Mouse (Mus musculus): ENCODE measurements around the gene Nav2. TPM values are rescaled to one million over a fixed set of nuclear protein-coding genes. Genes with fewer than 3 reads are reported as not detected.

Gene Nav2
- total and polyA plus RNA-seq, 3 experiments: under 0.01 TPM; not detected in 2

- H3K79me2 ChIP-seq (replicated peaks; ENCODE audit: control insufficient read depth, extremely low read depth, insufficient read depth, poor library complexity, severe bottlenecking): no peaks in the 10 kb centered on the region
- no peaks in the 10 kb centered on the region for H3K36me3 ChIP-seq (replicated peaks in 1 of 2; ENCODE audit: control insufficient read depth in 1 of 2, insufficient read depth in 1 of 2, low read length in 1 of 2)
- peaks cover 89% of the 10 kb centered on the region for H3K27me3 ChIP-seq (replicated peaks)
- dilution Hi-C loops (cut with MboI; ENCODE audit: extremely low pct_ligation_motif_present, extremely low pct_unique_long_range_greater_than_20kb, low sequenced_read_pairs): no loop called here
- no peak overlapping the region for H3K4me2 ChIP-seq (ENCODE audit: insufficient read depth, low read depth, poor library complexity, severe bottlenecking)
- H3K4me1 ChIP-seq (ENCODE audit: control insufficient read depth in 1 of 2, insufficient read depth in 2 of 2): no peaks in the 10 kb centered on the region
- no peak overlapping the region for H3K9ac ChIP-seq (ENCODE audit: insufficient read depth, low read depth)
- in situ Hi-C loops (cut with MboI; ENCODE audit: low pct_ligation_motif_present, low pct_unique_long_range_greater_than_20kb, low sequenced_read_pairs): no loop called here
- TF ChIP-seq BHLHE40 (IDR thresholded peaks at IDR 0.05; ENCODE audit: low read depth, low read length) (no peak), MEF2A (IDR thresholded peaks at IDR 0.05; ENCODE audit: borderline replicate concordance, low read depth, low read length) (no peak), CTCF (conservative IDR thresholded peaks at IDR 0.05 in 1 of 2, IDR thresholded peaks at IDR 0.05 in 1 of 2; ENCODE audit: low read depth in 2 of 2, low read length in 2 of 2) (no peak), PAX5 (IDR thresholded peaks at IDR 0.05; ENCODE audit: low read length) (no peak), IRF4 (IDR thresholded peaks at IDR 0.05; ENCODE audit: low read depth, low read length) (no peak), ZNF384 (IDR thresholded peaks at IDR 0.05; ENCODE audit: low read depth, low read length) (no peak), ZC3H11A (IDR thresholded peaks at IDR 0.05; ENCODE audit: low read depth, low read length) (no peak), USF1 (IDR thresholded peaks at IDR 0.05; ENCODE audit: low read depth, low read length) (no peak), SMC3 (IDR thresholded peaks at IDR 0.05; ENCODE audit: low read depth, low read length) (no peak), SIN3A (IDR thresholded peaks at IDR 0.05; ENCODE audit: low read length) (no peak), MXI1 (IDR thresholded peaks at IDR 0.05; ENCODE audit: low read depth, low read length) (no peak), TBP (conservative IDR thresholded peaks at IDR 0.05; ENCODE audit: low read depth, low read length) (no peak)
- no peak overlapping the region for H3K27ac ChIP-seq (ENCODE audit: insufficient read depth, low read depth)
- DNase-seq (ENCODE audit: extremely low read depth): no peak
- no peak overlapping the region for H3K4me3 ChIP-seq (replicated peaks in 1 of 3; ENCODE audit: low read depth in 2 of 3, low read length in 2 of 3, poor library complexity in 1 of 3)
- no peaks in the 10 kb centered on the region for H3K9me3 ChIP-seq (replicated peaks; ENCODE audit: low read length)
Observed at GRCm38 (mm10) chr7:48982573-48982972, 74.1 kb downstream of the Nav2 start.

DNA sequence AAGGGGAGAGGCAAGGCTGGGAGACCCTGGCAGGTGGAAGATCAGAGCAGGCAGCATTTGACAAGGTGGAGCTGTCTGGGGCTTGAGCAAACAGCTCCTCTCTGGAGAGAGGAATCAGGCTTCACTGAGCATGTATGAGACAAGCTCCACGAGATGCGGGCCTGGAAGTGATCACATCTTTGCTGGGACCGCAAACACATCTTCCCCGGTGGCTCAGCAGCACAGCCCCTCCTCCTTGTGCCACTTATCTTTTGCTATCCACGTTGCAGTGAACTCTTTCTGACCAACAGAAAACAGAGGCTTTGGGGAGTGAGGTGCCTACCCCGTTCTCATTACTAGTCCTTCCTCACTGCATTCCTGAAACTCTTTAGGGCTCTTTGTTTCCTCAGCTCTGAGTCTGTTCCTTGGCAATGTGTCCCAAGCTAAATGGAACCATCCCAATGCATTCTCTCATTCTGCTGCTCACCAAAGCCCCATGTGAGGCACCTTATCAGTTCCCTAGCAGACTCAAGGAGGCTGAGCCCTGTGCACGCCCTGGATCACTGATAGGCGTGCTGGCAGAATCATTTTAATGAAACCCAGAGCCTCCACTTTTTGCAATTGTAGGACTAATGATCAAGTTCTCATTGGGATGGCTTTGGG is 83.5 kb downstream of the Nav2 start:
- no peak overlapping the region for H3K9ac ChIP-seq (ENCODE audit: insufficient read depth, low read depth)
- dilution Hi-C loops (cut with MboI; ENCODE audit: extremely low pct_ligation_motif_present, extremely low pct_unique_long_range_greater_than_20kb, low sequenced_read_pairs) (no loop called here), in situ Hi-C loops (cut with MboI; ENCODE audit: low pct_ligation_motif_present, low pct_unique_long_range_greater_than_20kb, low sequenced_read_pairs) (no loop called here)
- no peaks in the 10 kb centered on the region for H3K79me2 ChIP-seq (replicated peaks; ENCODE audit: control insufficient read depth, extremely low read depth, insufficient read depth, poor library complexity, severe bottlenecking)
- H3K4me1 ChIP-seq (ENCODE audit: control insufficient read depth in 1 of 2, insufficient read depth in 2 of 2): no peaks in the 10 kb centered on the region
- no peak for TF ChIP-seq PAX5 (IDR thresholded peaks at IDR 0.05; ENCODE audit: low read length)
- no peak for TF ChIP-seq SIN3A (IDR thresholded peaks at IDR 0.05; ENCODE audit: low read length)
- no peak for TF ChIP-seq JUND (conservative IDR thresholded peaks at IDR 0.05; ENCODE audit: low read depth, low read length)
- no peak for TF ChIP-seq POLR2AphosphoS2 (IDR thresholded peaks at IDR 0.05; ENCODE audit: low read depth, low read length)
- TF ChIP-seq USF2 (conservative IDR thresholded peaks at IDR 0.05; ENCODE audit: low read depth, low read length): no peak
- no peak for TF ChIP-seq BHLHE40 (IDR thresholded peaks at IDR 0.05; ENCODE audit: low read depth, low read length)
- TF ChIP-seq SMC3 (IDR thresholded peaks at IDR 0.05; ENCODE audit: low read depth, low read length): no peak
- TF ChIP-seq GABPA (IDR thresholded peaks at IDR 0.05; ENCODE audit: insufficient replicate concordance, low read depth, low read length): no peak
- TF ChIP-seq IRF4 (IDR thresholded peaks at IDR 0.05; ENCODE audit: low read depth, low read length): no peak
- TF ChIP-seq EP300 (IDR thresholded peaks at IDR 0.05; ENCODE audit: low read length): no peak
- no peak for TF ChIP-seq TCF12 (IDR thresholded peaks at IDR 0.05; ENCODE audit: low read depth, low read length)
- H3K9me3 ChIP-seq (replicated peaks; ENCODE audit: low read length): no peaks in the 10 kb centered on the region
- H3K4me2 ChIP-seq (ENCODE audit: insufficient read depth, low read depth, poor library complexity, severe bottlenecking): no peak overlapping the region
- H3K27me3 ChIP-seq (replicated peaks): peaks cover 82% of the 10 kb centered on the region
- DNase-seq (ENCODE audit: extremely low read depth): no peak
- no peak overlapping the region for H3K4me3 ChIP-seq (replicated peaks in 1 of 3; ENCODE audit: low read depth in 2 of 3, low read length in 2 of 3, poor library complexity in 1 of 3)
- H3K36me3 ChIP-seq (replicated peaks in 1 of 2; ENCODE audit: control insufficient read depth in 1 of 2, insufficient read depth in 1 of 2, low read length in 1 of 2): no peaks in the 10 kb centered on the region
- H3K27ac ChIP-seq (ENCODE audit: insufficient read depth, low read depth): no peak overlapping the region
